Mouse (Mus musculus): Measurements from ENCODE around the gene 1700030K09Rik.

1700030K09Rik gene

DNA sequence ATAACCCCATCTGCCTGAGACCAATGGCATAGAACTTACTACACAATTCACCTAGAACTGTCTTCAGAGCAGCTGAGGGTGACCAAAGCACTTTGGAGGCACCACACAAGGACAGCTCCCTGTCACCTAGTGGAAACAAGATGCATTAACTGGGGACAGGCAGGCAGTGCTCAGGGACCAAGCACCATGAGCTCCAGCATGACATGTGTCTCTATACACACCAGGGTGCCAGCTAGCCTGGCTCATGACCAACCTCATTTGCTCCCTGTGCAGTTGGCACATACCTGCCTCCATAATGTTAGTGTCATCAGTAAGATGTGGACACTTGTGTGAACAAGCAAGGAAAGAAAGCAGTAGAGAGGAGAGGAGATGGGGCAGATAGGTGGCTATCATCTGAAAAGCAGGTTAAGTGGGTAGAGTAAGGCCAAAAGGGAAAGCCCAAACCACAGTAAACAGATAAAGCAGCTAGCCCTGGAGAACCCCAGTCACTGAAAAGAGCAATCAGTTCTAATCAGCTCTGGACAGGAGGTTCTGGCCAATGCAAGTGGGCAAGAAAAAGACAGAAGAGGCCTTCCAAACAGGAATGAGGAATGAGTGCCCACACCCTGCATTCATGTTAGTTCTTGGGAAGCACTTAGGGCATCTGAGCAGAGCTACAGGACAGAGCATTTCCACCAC, 61.1 kb downstream of the 1700030K09Rik start:
- DNase-seq (ENCODE audit: low read depth) = peak; percentile 23

DNA sequence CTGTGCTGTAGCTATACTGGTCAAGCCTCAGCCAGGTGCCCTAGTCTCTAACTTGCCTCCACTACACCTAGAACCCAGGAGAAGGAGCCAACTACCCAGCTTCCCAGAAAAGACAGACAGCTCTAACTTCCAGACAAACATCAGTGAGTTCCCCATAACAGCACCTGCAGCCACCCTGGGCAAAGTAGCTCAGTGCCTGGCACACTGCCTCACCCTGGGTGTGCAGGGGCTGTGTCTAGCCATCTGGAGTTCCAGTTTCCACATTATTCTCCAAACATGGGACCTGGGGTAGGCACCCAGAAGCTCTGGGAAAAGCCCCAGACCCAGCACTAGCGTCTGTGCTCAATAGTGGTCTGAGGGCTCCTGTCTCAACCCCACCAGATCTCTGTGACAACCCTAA, 63.8 kb downstream of the 1700030K09Rik start:
- no peak for DNase-seq (ENCODE audit: low read depth)

Measured in 416B (cell line).